Mouse (Mus musculus): ENCODE measurements around the gene Hspa1l. TPM values are rescaled to one million over a fixed set of nuclear protein-coding genes. Genes with fewer than 3 reads are reported as not detected.
"Not testable (repeated sequence)": the region's sequence is repeated elsewhere in the genome, so short reads cannot be mapped to it uniquely, and the experiment has no call there.

Hspa1l gene
- polyA plus RNA-seq, 1 experiment from 2014 or later = 0.25 TPM

GRCm38 (mm10) chr17:34953904-34954303 lies 18.6 kb upstream of the Hspa1l start:
- WGBS = 90% methylated on average over 4 of the region's 4 CpGs
- H3K27me3 ChIP-seq (replicated peaks; ENCODE audit: control insufficient read depth, insufficient read depth, low read length) = no peaks in the 10 kb centered on the region
- TF ChIP-seq CTCF (IDR thresholded peaks at IDR 0.05; ENCODE audit: low read depth) = no peak
- no peak overlapping the region for H3K4me2 ChIP-seq (replicated peaks; ENCODE audit: low read depth)
- H3K27ac ChIP-seq (ENCODE audit: low read depth, low read length) = no peak overlapping the region
- H3K9me3 ChIP-seq (ENCODE audit: control insufficient read depth) = no peaks in the 10 kb centered on the region
- no peak overlapping the region for H3K4me3 ChIP-seq (ENCODE audit: low read depth, low read length)
- no peak overlapping the region for H3K9ac ChIP-seq (ENCODE audit: low read depth, low read length)
- 0 out of 2 replicates have a peak, but pooled peaks cover 6% of the 10 kb centered on the region for H3K36me3 ChIP-seq (ENCODE audit: control insufficient read depth, insufficient read depth)
- no peak for ATAC-seq
- no peaks in the 10 kb centered on the region; the same call in 1 of the 2 replicates for H3K4me1 ChIP-seq (replicated peaks; ENCODE audit: control insufficient read depth, insufficient read depth, low read length)

- no peak for ATAC-seq
- Histone ChIP-seq H3K4me2 (replicated peaks; ENCODE audit: low read depth) (no peak overlapping the region), H3K4me1 (replicated peaks; ENCODE audit: control insufficient read depth, insufficient read depth, low read length) (no peaks in the 10 kb centered on the region; the same call in 1 of the 2 replicates), H3K27me3 (replicated peaks; ENCODE audit: control insufficient read depth, insufficient read depth, low read length) (no peaks in the 10 kb centered on the region), H3K9ac (ENCODE audit: low read depth, low read length) (no peak overlapping the region), H3K27ac (ENCODE audit: low read depth, low read length) (no peak overlapping the region), H3K4me3 (ENCODE audit: low read depth, low read length) (no peak overlapping the region), H3K36me3 (ENCODE audit: control insufficient read depth, insufficient read depth) (0 out of 2 replicates have a peak, but pooled peaks cover under 1% of the 10 kb centered on the region), H3K9me3 (ENCODE audit: control insufficient read depth) (no peaks in the 10 kb centered on the region)
- WGBS = 96% methylated on average over 4 of the region's 4 CpGs
- no peak for TF ChIP-seq CTCF (IDR thresholded peaks at IDR 0.05; ENCODE audit: low read depth)
These were observed 17.7 kb upstream of the Hspa1l start for GRCm38 (mm10) chr17:34954831-34955230.

- Histone ChIP-seq H3K27me3 (replicated peaks; ENCODE audit: control insufficient read depth, insufficient read depth, low read length) (no peaks in the 10 kb centered on the region), H3K4me1 (replicated peaks; ENCODE audit: control insufficient read depth, insufficient read depth, low read length) (no peaks in the 10 kb centered on the region), H3K4me3 (ENCODE audit: low read depth, low read length) (no peak overlapping the region), H3K27ac (ENCODE audit: low read depth, low read length) (no peak overlapping the region), H3K9ac (ENCODE audit: low read depth, low read length) (no peak overlapping the region), H3K36me3 (ENCODE audit: control insufficient read depth, insufficient read depth) (no peaks in the 10 kb centered on the region), H3K4me2 (replicated peaks; ENCODE audit: low read depth) (no peak overlapping the region), H3K9me3 (ENCODE audit: control insufficient read depth) (no peaks in the 10 kb centered on the region)
- no peak for ATAC-seq
- TF ChIP-seq CTCF (IDR thresholded peaks at IDR 0.05; ENCODE audit: low read depth) = no peak
- 77% methylated on average over 3 of the region's 3 CpGs for WGBS
These were observed 16.6 kb upstream of the Hspa1l start for GRCm38 (mm10) chr17:34955884-34956283.

GRCm38 (mm10) chr17:34956340-34956739 lies 16.2 kb upstream of the Hspa1l start:
- Histone ChIP-seq H3K36me3 (ENCODE audit: control insufficient read depth, insufficient read depth) (no peaks in the 10 kb centered on the region), H3K9me3 (ENCODE audit: control insufficient read depth) (no peaks in the 10 kb centered on the region), H3K27ac (ENCODE audit: low read depth, low read length) (no peak overlapping the region), H3K27me3 (replicated peaks; ENCODE audit: control insufficient read depth, insufficient read depth, low read length) (no peaks in the 10 kb centered on the region), H3K9ac (ENCODE audit: low read depth, low read length) (no peak overlapping the region), H3K4me1 (replicated peaks; ENCODE audit: control insufficient read depth, insufficient read depth, low read length) (0 out of 2 replicates have a peak, but pooled peaks cover 2% of the 10 kb centered on the region), H3K4me3 (ENCODE audit: low read depth, low read length) (no peak overlapping the region), H3K4me2 (replicated peaks; ENCODE audit: low read depth) (no peak overlapping the region)
- no peak for ATAC-seq
- WGBS = 49% methylated on average over 1 of the region's 1 CpGs
- TF ChIP-seq CTCF (IDR thresholded peaks at IDR 0.05; ENCODE audit: low read depth) = peak; percentile 77

GRCm38 (mm10) chr17:34957291-34957690 lies 15.2 kb upstream of the Hspa1l start:
- not testable (repeated sequence) for H3K9me3 ChIP-seq (ENCODE audit: control insufficient read depth); H3K27me3 ChIP-seq (replicated peaks; ENCODE audit: control insufficient read depth, insufficient read depth, low read length); H3K27ac ChIP-seq (ENCODE audit: low read depth, low read length); H3K36me3 ChIP-seq (ENCODE audit: control insufficient read depth, insufficient read depth); H3K4me1 ChIP-seq (replicated peaks; ENCODE audit: control insufficient read depth, insufficient read depth, low read length); H3K9ac ChIP-seq (ENCODE audit: low read depth, low read length); ATAC-seq; H3K4me3 ChIP-seq (ENCODE audit: low read depth, low read length)
- H3K4me2 ChIP-seq (replicated peaks; ENCODE audit: low read depth) = peak overlapping the region; percentile 24; the same call in 1 of the 2 replicates
- 11% methylated on average over 35 of the region's 40 CpGs for WGBS

- 24% methylated on average over 26 of the region's 40 CpGs for WGBS
- ATAC-seq; H3K4me3 ChIP-seq (ENCODE audit: low read depth, low read length): not testable (repeated sequence)
These were observed 14.5 kb upstream of the Hspa1l start for GRCm38 (mm10) chr17:34957966-34958365.

GRCm38 (mm10) chr17:34958734-34959129 lies 13.8 kb upstream of the Hspa1l start:
- H3K4me1 ChIP-seq (replicated peaks; ENCODE audit: control insufficient read depth, insufficient read depth, low read length); H3K27me3 ChIP-seq (replicated peaks; ENCODE audit: control insufficient read depth, insufficient read depth, low read length); H3K36me3 ChIP-seq (ENCODE audit: control insufficient read depth, insufficient read depth); H3K9me3 ChIP-seq (ENCODE audit: control insufficient read depth); H3K9ac ChIP-seq (ENCODE audit: low read depth, low read length); H3K27ac ChIP-seq (ENCODE audit: low read depth, low read length): not testable (repeated sequence)
- WGBS = 0% methylated on average over 21 of the region's 47 CpGs
- Histone ChIP-seq H3K4me3 (ENCODE audit: low read depth, low read length) (peak overlapping the region; percentile 42), H3K4me2 (replicated peaks; ENCODE audit: low read depth) (peak overlapping the region; percentile 75)
- peak; percentile 28 for ATAC-seq

More at GRCm38 (mm10) chr17:34957966-34958365, 14.5 kb upstream of the Hspa1l start:
- H3K9me3 ChIP-seq (ENCODE audit: control insufficient read depth); H3K36me3 ChIP-seq (ENCODE audit: control insufficient read depth, insufficient read depth); H3K4me1 ChIP-seq (replicated peaks; ENCODE audit: control insufficient read depth, insufficient read depth, low read length); H3K9ac ChIP-seq (ENCODE audit: low read depth, low read length); H3K27ac ChIP-seq (ENCODE audit: low read depth, low read length); H3K4me2 ChIP-seq (replicated peaks; ENCODE audit: low read depth); H3K27me3 ChIP-seq (replicated peaks; ENCODE audit: control insufficient read depth, insufficient read depth, low read length): not testable (repeated sequence)

- WGBS = under 1% methylated on average over 26 of the region's 32 CpGs
- H3K9ac ChIP-seq (ENCODE audit: low read depth, low read length) = peak within 1 kb of the TSS; percentile 55
- peak; percentile 93 for ATAC-seq
- not testable (repeated sequence) for H3K36me3 ChIP-seq (ENCODE audit: control insufficient read depth, insufficient read depth); H3K9me3 ChIP-seq (ENCODE audit: control insufficient read depth); H3K4me1 ChIP-seq (replicated peaks; ENCODE audit: control insufficient read depth, insufficient read depth, low read length); H3K27me3 ChIP-seq (replicated peaks; ENCODE audit: control insufficient read depth, insufficient read depth, low read length)
- H3K27ac ChIP-seq (ENCODE audit: low read depth, low read length) = peak within 1 kb of the TSS; percentile 89
- peak within 1 kb of the TSS; percentile 42 for H3K4me3 ChIP-seq (ENCODE audit: low read depth, low read length)
- H3K4me2 ChIP-seq (replicated peaks; ENCODE audit: low read depth) = peak within 1 kb of the TSS; percentile 75
These were observed 13.2 kb upstream of the Hspa1l start, which contains the start of gene Hspa1b for GRCm38 (mm10) chr17:34959130-34959778. Hspa1b (minus strand) TSS chr17:34959238.
